Mouse (Mus musculus): ENCODE measurements around the gene Samd14.

- no peak for TF ChIP-seq CTCF (conservative IDR thresholded peaks at IDR 0.05; ENCODE audit: insufficient read depth, insufficient read length, low read depth, low read length)
- no peak for TF ChIP-seq POLR2A (IDR thresholded peaks at IDR 0.05; ENCODE audit: low read depth, low read length)
Measured at GRCm38 (mm10) chr11:95006038-95006437, 3.6 kb upstream of the Samd14 start.
